Mouse (Mus musculus): ENCODE results near the gene Ssxb9.
"Not testable (repeated sequence)": the region's sequence is repeated elsewhere in the genome, so short reads cannot be mapped to it uniquely, and the experiment has no call there.

Gene Ssxb9

DNA sequence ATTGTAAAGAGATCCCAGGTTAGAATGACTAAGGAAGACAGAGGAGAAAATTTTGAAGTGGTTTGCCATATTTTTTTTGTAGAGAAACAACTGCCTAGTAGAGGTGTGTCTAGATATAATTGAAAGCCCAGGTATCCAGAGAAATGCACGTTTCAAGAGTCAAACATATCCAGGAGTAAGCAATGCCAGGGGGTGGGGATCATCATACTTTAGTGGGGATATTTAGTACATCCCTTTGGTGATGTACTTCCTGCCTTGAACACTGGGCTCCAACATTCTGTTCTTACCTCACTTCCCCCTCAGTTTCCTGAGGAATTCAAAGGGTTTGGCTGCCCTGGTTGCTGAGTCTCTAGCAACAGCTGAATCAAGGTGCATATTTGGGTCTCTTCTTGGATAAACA is at the start of gene Ssxb9:
Gene Ssxb9, plus strand, starts transcription at position 301 of the 400 bp plus-strand sequence.
- DNase-seq (ENCODE audit: low spot score) = not testable (repeated sequence)

DNA sequence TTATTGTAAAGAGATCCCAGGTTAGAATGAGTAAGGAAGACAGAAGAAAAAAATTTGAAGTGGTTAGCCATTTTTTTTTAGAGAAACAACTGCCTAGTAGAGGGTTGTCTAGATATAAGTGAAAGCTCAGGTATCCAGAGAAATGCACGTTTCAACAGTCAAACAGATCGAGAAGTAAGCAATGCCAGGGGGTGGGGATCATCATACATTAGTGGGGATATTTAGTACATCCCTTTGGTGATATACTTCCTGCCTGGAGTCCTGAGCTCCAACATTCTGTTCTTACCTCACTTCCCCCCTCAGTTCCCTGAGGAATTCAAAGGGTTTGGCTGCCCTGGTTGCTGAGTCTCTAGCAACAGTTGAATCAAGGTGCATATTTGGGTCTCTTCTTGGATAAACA is 39.7 kb upstream of the Ssxb9 start, which contains the start of gene Ssxb10:
Gene Ssxb10, plus strand, starts transcription at position 301 of the 400 bp plus-strand sequence.
- no peak for DNase-seq (ENCODE audit: low spot score)

DNA sequence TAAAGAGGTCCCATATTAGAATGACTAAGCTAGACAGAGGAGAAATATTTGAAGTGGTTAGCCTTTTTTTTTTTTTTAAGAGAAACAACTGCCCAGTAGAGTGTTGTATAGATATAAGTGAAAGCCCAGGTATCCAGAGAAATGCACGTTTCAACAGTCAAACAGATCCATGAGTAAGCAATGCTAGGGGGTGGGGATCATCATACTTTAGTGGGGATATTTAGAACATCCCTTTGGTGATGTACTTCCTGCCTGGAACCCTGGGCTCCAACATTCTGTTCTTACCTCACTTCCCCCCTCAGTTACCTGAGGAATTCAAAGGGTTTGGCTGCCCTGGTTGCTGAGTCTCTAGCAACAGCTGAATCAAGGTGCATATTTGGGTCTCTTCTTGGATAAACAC is 46.2 kb downstream of the Ssxb9 start, which contains the start of gene Ssxb1:
Gene Ssxb1, plus strand, starts transcription at position 301 of the 400 bp plus-strand sequence.
- not testable (repeated sequence) for DNase-seq (ENCODE audit: low spot score)
